Mouse (Mus musculus): Measurements from ENCODE around the gene Ccdc173. TPM values are rescaled to one million over a fixed set of nuclear protein-coding genes. Genes with fewer than 3 reads are reported as not detected.

The Ccdc173 gene
- polyA plus RNA-seq, 1 experiment from 2014 or later, result 2.4 TPM

DNA sequence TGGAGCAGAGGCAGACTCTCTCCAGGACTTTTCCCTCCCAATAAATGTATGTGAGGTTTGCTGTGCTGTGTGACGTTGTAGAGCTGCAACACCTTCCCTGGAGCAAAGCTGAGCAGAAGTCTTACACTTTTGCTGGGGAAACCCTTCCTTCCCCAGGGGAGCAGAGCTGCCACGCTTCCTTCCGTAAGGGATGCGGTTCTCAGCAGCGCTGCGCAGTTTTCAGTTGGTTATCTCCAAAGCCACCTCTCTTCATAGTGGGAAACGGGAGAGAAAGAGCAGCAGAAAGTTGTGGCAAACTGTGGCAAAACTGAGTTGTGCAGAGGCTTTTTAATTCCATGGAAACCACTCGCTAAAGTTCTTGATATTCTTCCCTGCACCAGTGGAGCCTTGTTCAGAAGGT lies 14.4 kb upstream of the Ccdc173 start:
- Histone ChIP-seq H3K4me1 (ENCODE audit: control insufficient read depth, insufficient read depth, low read depth, low read length) (no peaks in the 10 kb centered on the region), H3K27ac (ENCODE audit: low read depth, low read length) (no peak overlapping the region), H3K4me3 (ENCODE audit: low read length) (no peak overlapping the region), H3K27me3 (replicated peaks; ENCODE audit: control insufficient read depth, insufficient read depth, low read length) (no peaks in the 10 kb centered on the region), H3K9me3 (ENCODE audit: control insufficient read depth, low read length) (no peaks in the 10 kb centered on the region), H3K36me3 (ENCODE audit: control insufficient read depth, insufficient read depth, low read length) (no peaks in the 10 kb centered on the region), H3K4me2 (ENCODE audit: low read length) (no peak overlapping the region), H3K9ac (ENCODE audit: low read depth, low read length) (no peak overlapping the region)
- no peak for ATAC-seq
- 68% methylated on average over 8 of the region's 8 CpGs for WGBS

DNA sequence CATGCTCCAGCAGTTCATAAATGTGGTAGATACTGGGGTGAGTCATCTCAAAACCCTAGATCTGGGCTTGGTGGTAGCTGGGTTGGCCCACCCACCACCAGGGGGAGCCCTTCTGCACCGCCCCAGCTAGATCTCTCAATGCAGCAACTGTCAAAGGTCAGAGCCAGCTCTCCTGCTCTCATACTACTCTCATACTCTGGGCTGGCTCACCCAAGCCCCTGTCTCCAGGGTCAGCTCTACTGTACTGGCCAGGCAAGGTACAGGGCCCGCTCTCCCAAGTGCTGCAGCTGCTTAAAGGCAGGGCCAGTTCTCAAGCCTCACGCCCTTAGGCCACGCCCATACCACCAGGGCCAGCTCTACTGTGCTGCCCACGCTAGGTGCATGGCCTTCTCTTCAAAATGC lies 13.5 kb upstream of the Ccdc173 start:
- Histone ChIP-seq H3K4me1 (ENCODE audit: control insufficient read depth, insufficient read depth, low read depth, low read length) (no peaks in the 10 kb centered on the region), H3K27ac (ENCODE audit: low read depth, low read length) (no peak overlapping the region), H3K4me3 (ENCODE audit: low read length) (no peak overlapping the region), H3K27me3 (replicated peaks; ENCODE audit: control insufficient read depth, insufficient read depth, low read length) (no peaks in the 10 kb centered on the region), H3K36me3 (ENCODE audit: control insufficient read depth, insufficient read depth, low read length) (no peaks in the 10 kb centered on the region), H3K9me3 (ENCODE audit: control insufficient read depth, low read length) (no peaks in the 10 kb centered on the region), H3K9ac (ENCODE audit: low read depth, low read length) (no peak overlapping the region), H3K4me2 (ENCODE audit: low read length) (no peak overlapping the region)
- 0 out of 2 replicates have a peak, but pooled peaks have one; percentile 24 for ATAC-seq
- 56% methylated on average over 5 of the region's 5 CpGs for WGBS

DNA sequence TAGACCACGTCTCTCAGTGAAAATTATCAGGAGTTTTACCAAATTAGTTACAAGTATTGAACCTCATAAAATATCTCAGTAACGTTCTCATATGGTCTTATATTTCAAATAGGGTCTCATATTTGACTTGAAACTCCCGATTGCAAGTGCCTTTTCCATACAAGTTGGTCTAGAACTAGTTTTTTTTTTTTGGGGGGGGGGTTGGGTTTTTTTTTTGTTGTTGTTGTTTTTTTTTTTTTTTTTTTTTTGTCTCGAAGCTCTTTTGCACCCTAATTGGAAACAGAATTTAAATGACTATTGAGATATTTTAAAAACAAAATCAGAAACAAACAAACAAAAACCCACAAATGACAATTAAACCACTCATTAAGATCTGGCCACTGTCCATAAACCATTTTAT lies 1.3 kb upstream of the Ccdc173 start:
- Histone ChIP-seq H3K27ac (ENCODE audit: low read depth, low read length) (no peak overlapping the region), H3K9ac (ENCODE audit: low read depth, low read length) (no peak overlapping the region), H3K27me3 (replicated peaks; ENCODE audit: control insufficient read depth, insufficient read depth, low read length) (no peaks in the 10 kb centered on the region), H3K4me1 (ENCODE audit: control insufficient read depth, insufficient read depth, low read depth, low read length) (peaks cover 7% of the 10 kb centered on the region; the same call in 1 of the 2 replicates), H3K4me3 (ENCODE audit: low read length) (no peak overlapping the region), H3K4me2 (ENCODE audit: low read length) (peak overlapping the region; percentile 68), H3K36me3 (ENCODE audit: control insufficient read depth, insufficient read depth, low read length) (peaks cover 14% of the 10 kb centered on the region), H3K9me3 (ENCODE audit: control insufficient read depth, low read length) (no peaks in the 10 kb centered on the region)
- 74% methylated on average over 4 of the region's 4 CpGs for WGBS
- no peak for ATAC-seq

DNA sequence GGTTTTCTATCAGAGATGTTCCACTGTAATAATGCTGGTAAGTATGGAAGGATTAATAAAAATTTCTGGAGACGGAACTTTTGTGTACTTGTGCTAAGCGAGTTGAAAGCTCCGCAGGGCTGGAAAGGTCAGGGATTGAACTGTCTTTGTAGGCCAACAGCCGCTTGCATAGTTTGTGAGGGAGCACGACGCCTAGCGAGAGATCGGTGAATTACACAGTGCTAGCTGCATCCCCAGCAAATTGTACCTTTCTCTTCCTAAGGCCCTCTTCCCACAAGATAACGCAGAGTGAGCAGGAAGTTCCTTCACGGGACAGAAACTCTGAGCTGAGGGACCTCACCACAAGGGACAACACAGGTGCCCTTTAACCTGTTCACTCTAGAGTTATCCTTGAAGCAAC lies 910 bp upstream of the Ccdc173 start:
- Histone ChIP-seq H3K4me3 (ENCODE audit: low read length) (peak overlapping the region; percentile 65), H3K4me1 (ENCODE audit: control insufficient read depth, insufficient read depth, low read depth, low read length) (peaks cover 7% of the 10 kb centered on the region; the same call in 1 of the 2 replicates), H3K27me3 (replicated peaks; ENCODE audit: control insufficient read depth, insufficient read depth, low read length) (no peaks in the 10 kb centered on the region), H3K27ac (ENCODE audit: low read depth, low read length) (no peak overlapping the region), H3K36me3 (ENCODE audit: control insufficient read depth, insufficient read depth, low read length) (peaks cover 10% of the 10 kb centered on the region), H3K9ac (ENCODE audit: low read depth, low read length) (no peak overlapping the region), H3K4me2 (ENCODE audit: low read length) (peak overlapping the region; percentile 68), H3K9me3 (ENCODE audit: control insufficient read depth, low read length) (no peaks in the 10 kb centered on the region)
- ATAC-seq, result 0 out of 2 replicates have a peak, but pooled peaks have one; percentile 37
- WGBS, result 2% methylated on average over 10 of the region's 10 CpGs

DNA sequence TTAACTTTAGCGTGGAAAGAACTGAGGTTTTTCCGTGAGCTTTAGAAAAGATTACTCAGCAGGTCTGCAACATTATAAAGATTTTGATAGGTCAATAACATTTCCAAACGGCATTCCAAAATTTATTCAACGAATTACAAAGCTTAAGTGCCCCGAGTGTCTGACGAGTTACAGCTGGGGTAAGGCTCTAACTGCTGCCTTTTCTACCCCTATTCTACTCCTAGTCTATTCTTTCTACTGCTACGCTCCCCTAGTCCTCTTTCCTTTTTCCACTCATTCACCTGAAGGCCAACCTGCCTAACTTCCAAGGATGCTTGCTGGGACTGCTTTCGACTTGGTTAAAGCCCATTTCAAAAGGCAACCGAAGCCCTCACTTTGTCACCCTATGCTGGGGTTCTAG lies 401 bp downstream of the Ccdc173 start:
- peak overlapping the region; percentile 65 for H3K27ac ChIP-seq (ENCODE audit: low read depth, low read length)
- H3K27me3 ChIP-seq (replicated peaks; ENCODE audit: control insufficient read depth, insufficient read depth, low read length), result no peaks in the 10 kb centered on the region
- H3K36me3 ChIP-seq (ENCODE audit: control insufficient read depth, insufficient read depth, low read length), result 0 out of 2 replicates have a peak, but pooled peaks cover 3% of the 10 kb centered on the region
- peak overlapping the region; percentile 65 for H3K9ac ChIP-seq (ENCODE audit: low read depth, low read length)
- H3K4me2 ChIP-seq (ENCODE audit: low read length), result peak overlapping the region; percentile 84
- H3K4me3 ChIP-seq (ENCODE audit: low read length), result peak overlapping the region; percentile 65
- no peaks in the 10 kb centered on the region for H3K9me3 ChIP-seq (ENCODE audit: control insufficient read depth, low read length)
- WGBS, result 22% methylated on average over 9 of the region's 9 CpGs
- peak; percentile 35; the same call in 1 of the 2 replicates for ATAC-seq
- H3K4me1 ChIP-seq (ENCODE audit: control insufficient read depth, insufficient read depth, low read depth, low read length), result peaks cover 7% of the 10 kb centered on the region; the same call in 1 of the 2 replicates

DNA sequence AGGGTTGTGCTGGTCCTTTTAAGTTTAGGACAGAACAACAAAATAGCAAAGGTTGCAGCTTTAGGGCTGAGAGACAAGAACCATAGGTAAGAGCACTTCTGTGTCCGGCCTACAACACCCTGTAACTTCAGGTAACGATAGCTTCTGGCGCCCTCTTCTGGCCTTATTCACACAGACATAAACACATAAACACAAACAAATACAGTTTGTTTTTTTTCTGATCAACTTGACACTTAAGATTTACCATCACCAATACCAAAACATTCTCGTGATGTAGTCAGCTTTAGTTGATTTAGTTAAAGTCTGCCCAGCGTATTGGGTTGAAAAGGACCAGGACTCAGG lies 10.6 kb downstream of the Ccdc173 start:
- H3K36me3 ChIP-seq (ENCODE audit: control insufficient read depth, insufficient read depth, low read length), result no peaks in the 10 kb centered on the region; the same call in 1 of the 2 replicates

DNA sequence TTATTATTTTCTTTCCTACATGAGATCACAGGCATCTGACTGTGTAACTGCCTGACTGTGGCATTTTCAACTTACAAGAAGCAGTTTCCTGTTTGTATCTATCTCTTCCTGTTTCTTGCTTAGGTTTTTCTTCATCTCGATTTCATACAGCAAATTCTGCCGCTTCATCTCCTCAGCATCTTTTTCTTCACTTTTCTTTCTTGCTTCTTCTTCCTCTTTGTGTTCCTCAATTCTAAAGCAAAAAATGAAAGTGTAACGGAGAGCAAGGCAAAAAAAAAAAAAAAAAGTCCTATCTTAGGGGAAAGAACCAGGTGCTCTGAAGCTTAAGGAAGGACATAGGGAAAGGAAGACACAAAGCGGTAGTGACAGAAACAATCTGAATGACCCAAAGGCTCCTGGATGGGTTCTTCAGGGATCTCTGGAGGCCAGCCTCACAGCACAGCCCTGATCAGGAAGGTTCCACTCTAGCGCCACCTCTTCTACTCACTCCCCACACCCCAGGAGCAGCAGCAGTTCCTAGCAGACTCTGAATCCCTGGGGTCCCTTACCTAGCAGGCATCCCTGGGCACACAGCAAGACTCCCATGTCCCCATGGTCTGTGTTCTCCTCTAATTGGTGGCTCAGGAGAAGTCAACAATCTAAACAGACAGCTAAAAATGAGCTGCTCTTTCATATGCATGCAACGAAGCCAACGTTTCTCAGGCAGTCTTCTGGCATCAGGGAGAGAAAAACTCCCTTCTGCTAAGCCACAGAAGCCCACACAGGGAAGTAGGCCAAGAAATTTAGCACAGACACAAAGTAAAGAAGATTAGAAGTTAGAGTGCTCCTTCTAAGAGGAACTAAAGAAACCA lies 11.2 kb downstream of the Ccdc173 start:
- Histone ChIP-seq H3K4me2 (ENCODE audit: low read length) (no peak overlapping the region), H3K27ac (ENCODE audit: low read depth, low read length) (no peak overlapping the region), H3K36me3 (ENCODE audit: control insufficient read depth, insufficient read depth, low read length) (no peaks in the 10 kb centered on the region; the same call in 1 of the 2 replicates), H3K9me3 (ENCODE audit: control insufficient read depth, low read length) (no peaks in the 10 kb centered on the region), H3K4me3 (ENCODE audit: low read length) (no peak overlapping the region), H3K9ac (ENCODE audit: low read depth, low read length) (no peak overlapping the region), H3K4me1 (ENCODE audit: control insufficient read depth, insufficient read depth, low read depth, low read length) (no peaks in the 10 kb centered on the region), H3K27me3 (replicated peaks; ENCODE audit: control insufficient read depth, insufficient read depth, low read length) (no peaks in the 10 kb centered on the region)
- ATAC-seq, result no peak
- WGBS, result 77% methylated on average over 7 of the region's 7 CpGs

More for the DNA sequence above, 10.6 kb downstream of the Ccdc173 start:
- H3K4me1 ChIP-seq (ENCODE audit: control insufficient read depth, insufficient read depth, low read depth, low read length), result no peaks in the 10 kb centered on the region
- no peak overlapping the region for H3K9ac ChIP-seq (ENCODE audit: low read depth, low read length)
- no peaks in the 10 kb centered on the region for H3K27me3 ChIP-seq (replicated peaks; ENCODE audit: control insufficient read depth, insufficient read depth, low read length)
- no peak overlapping the region for H3K4me2 ChIP-seq (ENCODE audit: low read length)
- WGBS, result 47% methylated on average over 5 of the region's 5 CpGs
- H3K9me3 ChIP-seq (ENCODE audit: control insufficient read depth, low read length), result no peaks in the 10 kb centered on the region
- no peak for ATAC-seq
- H3K27ac ChIP-seq (ENCODE audit: low read depth, low read length), result no peak overlapping the region
- H3K4me3 ChIP-seq (ENCODE audit: low read length), result no peak overlapping the region

DNA sequence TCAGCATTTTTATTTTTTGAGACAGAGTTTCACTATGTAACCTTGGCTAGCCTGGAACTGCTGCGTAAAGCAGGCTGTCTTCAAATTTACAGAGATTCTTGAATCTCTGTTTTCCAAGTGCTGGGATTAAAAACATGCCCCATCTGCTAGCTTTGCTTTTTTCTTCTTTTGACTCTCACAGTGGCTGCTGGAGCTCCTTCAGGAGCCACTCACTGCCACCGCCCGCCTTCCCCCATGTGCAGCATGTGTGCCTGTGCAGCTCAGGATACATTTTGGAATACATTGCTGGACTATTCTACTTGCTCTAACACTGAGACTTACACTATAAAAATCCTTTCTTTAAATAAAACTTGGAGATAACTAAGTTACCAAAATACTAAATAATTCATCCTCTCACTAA lies 16.0 kb downstream of the Ccdc173 start:
- Histone ChIP-seq H3K27ac (ENCODE audit: low read depth, low read length) (no peak overlapping the region), H3K27me3 (replicated peaks; ENCODE audit: control insufficient read depth, insufficient read depth, low read length) (no peaks in the 10 kb centered on the region), H3K4me1 (ENCODE audit: control insufficient read depth, insufficient read depth, low read depth, low read length) (no peaks in the 10 kb centered on the region), H3K4me2 (ENCODE audit: low read length) (no peak overlapping the region), H3K36me3 (ENCODE audit: control insufficient read depth, insufficient read depth, low read length) (no peaks in the 10 kb centered on the region), H3K9ac (ENCODE audit: low read depth, low read length) (no peak overlapping the region), H3K4me3 (ENCODE audit: low read length) (no peak overlapping the region), H3K9me3 (ENCODE audit: control insufficient read depth, low read length) (no peaks in the 10 kb centered on the region)
- 97% methylated on average over 3 of the region's 3 CpGs for WGBS
- ATAC-seq, result no peak

DNA sequence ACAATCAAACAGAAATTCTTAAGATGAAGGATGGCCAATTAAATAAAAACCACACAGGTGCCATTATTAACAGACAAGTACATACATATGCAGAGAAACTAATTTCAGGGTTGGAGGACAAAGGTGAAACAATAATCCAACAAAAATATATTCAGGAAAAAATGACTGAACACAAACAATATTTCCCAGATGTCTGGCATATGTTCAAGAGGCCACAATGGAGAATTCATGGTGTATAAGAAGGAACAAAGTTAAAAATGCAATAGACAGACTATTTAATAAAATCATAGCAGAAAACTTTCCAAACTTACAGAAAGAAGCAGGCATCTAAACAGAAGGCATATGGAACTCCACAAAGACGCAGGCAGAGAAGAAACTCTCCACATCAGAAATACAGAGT lies 24.7 kb downstream of the Ccdc173 start:
- no peaks in the 10 kb centered on the region for H3K9me3 ChIP-seq (ENCODE audit: control insufficient read depth, low read length)
- ATAC-seq, result no peak
- WGBS, result 87% methylated on average over 1 of the region's 1 CpGs
- no peaks in the 10 kb centered on the region for H3K27me3 ChIP-seq (replicated peaks; ENCODE audit: control insufficient read depth, insufficient read depth, low read length)
- H3K36me3 ChIP-seq (ENCODE audit: control insufficient read depth, insufficient read depth, low read length), result no peaks in the 10 kb centered on the region
- H3K4me2 ChIP-seq (ENCODE audit: low read length), result no peak overlapping the region
- H3K9ac ChIP-seq (ENCODE audit: low read depth, low read length), result no peak overlapping the region
- H3K27ac ChIP-seq (ENCODE audit: low read depth, low read length), result no peak overlapping the region
- H3K4me1 ChIP-seq (ENCODE audit: control insufficient read depth, insufficient read depth, low read depth, low read length), result no peaks in the 10 kb centered on the region
- H3K4me3 ChIP-seq (ENCODE audit: low read length), result no peak overlapping the region

Measured in hindbrain, embryonic 16.5 days (tissue).